10 mouse cellular contexts compared by ENCODE assay signal in the genomic region with DNA sequence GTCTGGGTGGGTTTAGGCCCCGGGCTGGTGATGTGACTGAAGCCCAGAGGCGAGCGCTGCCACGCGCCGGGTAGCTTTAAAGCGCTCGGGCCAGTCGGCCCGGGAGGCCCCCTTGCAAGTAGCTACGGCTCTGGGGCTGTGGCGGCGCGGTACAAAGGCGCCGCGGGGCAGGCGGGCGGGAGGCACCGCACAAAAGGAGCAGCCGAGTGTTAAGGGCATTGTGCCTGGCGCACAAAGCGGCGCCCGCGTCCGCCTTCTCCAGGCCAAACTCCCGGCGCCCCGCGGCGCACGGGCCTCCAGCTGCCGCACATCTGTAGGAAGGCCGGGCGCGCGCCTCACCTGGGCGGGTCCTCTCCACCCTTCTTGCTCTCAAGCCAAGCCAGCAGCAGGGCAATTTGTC. TPM values are rescaled to one million over a fixed set of nuclear protein-coding genes. Genes with fewer than 3 reads are reported as not detected.
DNase-seq lines count a peak whose midpoint lies in the region; ATAC-seq and TF ChIP-seq lines count a peak whose summit lies in the region.
"Had no signal": no experiment of that assay in that cellular context is flagged by ENCODE, and none has a peak within 500 bp of the region (broad histone marks: within the 10 kb centered on the region; RNA-seq: fewer than 3 reads in every experiment).

No protein-coding gene starts in this region.

- H3K27me3 ChIP-seq in heart, postnatal 0 days (ENCODE audit: control insufficient read depth, insufficient read depth, low read length), result peaks cover 71% of the 10 kb centered on the region
- H3K27me3 ChIP-seq in heart, adult 2 months (ENCODE audit: control insufficient read depth, insufficient read depth, low read length), result peaks cover 13% of the 10 kb centered on the region; the same call in 1 of the 2 replicates
- H3K27me3 ChIP-seq in embryonic facial prominence, embryonic 11.5 days (ENCODE audit: control insufficient read depth, insufficient read depth, low read length), result peaks cover 73% of the 10 kb centered on the region
- H3K27me3 ChIP-seq in intestine, embryonic 15.5 days (replicated peaks), result peaks cover 78% of the 10 kb centered on the region
- peaks cover 47% of the 10 kb centered on the region for H3K27me3 ChIP-seq in neural tube, embryonic 14.5 days (ENCODE audit: control insufficient read depth, insufficient read depth, low read length)

- TF ChIP-seq EP300 in heart, postnatal 0 days (IDR thresholded peaks at IDR 0.05; ENCODE audit: low read depth), result no peak
- no peak for TF ChIP-seq EP300 in heart, adult 2 months (IDR thresholded peaks at IDR 0.05; ENCODE audit: insufficient read depth, low read depth, low read length)

- no peak overlapping the region for H3K27ac ChIP-seq in heart, postnatal 0 days (ENCODE audit: low read depth)
- H3K27ac ChIP-seq in heart, adult 2 months, result no peak overlapping the region
- H3K27ac ChIP-seq in embryonic facial prominence, embryonic 11.5 days (replicated peaks; ENCODE audit: low read depth, low read length), result no peak overlapping the region
- no peak overlapping the region for H3K27ac ChIP-seq in intestine, embryonic 15.5 days
- H3K27ac ChIP-seq in neural tube, embryonic 14.5 days (ENCODE audit: low read depth, low read length), result no peak overlapping the region

- H3K4me1 ChIP-seq in heart, postnatal 0 days (ENCODE audit: control insufficient read depth, insufficient read depth), result 0 out of 2 replicates have a peak, but pooled peaks cover 4% of the 10 kb centered on the region
- peaks cover 1% of the 10 kb centered on the region; the same call in 1 of the 2 replicates for H3K4me1 ChIP-seq in heart, adult 2 months (ENCODE audit: control insufficient read depth, insufficient read depth, low read length)
- H3K4me1 ChIP-seq in embryonic facial prominence, embryonic 11.5 days (ENCODE audit: control insufficient read depth, insufficient read depth, low read length), result no peaks in the 10 kb centered on the region
- H3K4me1 ChIP-seq in intestine, embryonic 15.5 days (replicated peaks), result peaks cover 30% of the 10 kb centered on the region; the same call in 1 of the 2 replicates
- H3K4me1 ChIP-seq in neural tube, embryonic 14.5 days (ENCODE audit: control insufficient read depth, insufficient read depth, low read length), result peaks cover 30% of the 10 kb centered on the region

- no peak for TF ChIP-seq CTCF in heart, postnatal 0 days (IDR thresholded peaks at IDR 0.05; ENCODE audit: low read depth)
- no peak for TF ChIP-seq CTCF in heart, adult 2 months (IDR thresholded peaks at IDR 0.05)

- H3K9me3 ChIP-seq in heart, postnatal 0 days (replicated peaks; ENCODE audit: control insufficient read depth, low read length), result no peaks in the 10 kb centered on the region
- H3K9me3 ChIP-seq in embryonic facial prominence, embryonic 11.5 days (replicated peaks; ENCODE audit: control insufficient read depth, low read length), result no peaks in the 10 kb centered on the region
- no peaks in the 10 kb centered on the region for H3K9me3 ChIP-seq in intestine, embryonic 15.5 days
- no peaks in the 10 kb centered on the region for H3K9me3 ChIP-seq in neural tube, embryonic 14.5 days (ENCODE audit: control insufficient read depth, low read length)

- ATAC-seq in heart, postnatal 0 days (ENCODE audit: insufficient read depth, low read depth), result no peak
- ATAC-seq in embryonic facial prominence, embryonic 11.5 days (replicated peaks; ENCODE audit: insufficient number of reproducible peaks, low FRiP score, low TSS enrichment, low read depth), result 0 out of 2 replicates have a peak, but pooled peaks have one; percentile 27
- no peak for ATAC-seq in intestine, embryonic 15.5 days
- no peak for ATAC-seq in neural tube, embryonic 14.5 days (ENCODE audit: low read depth)

- 1% methylated on average over 33 of the region's 39 CpGs for WGBS in heart, postnatal 0 days
- 4% methylated on average over 39 of the region's 39 CpGs for WGBS in heart, adult 2 months
- under 1% methylated on average over 38 of the region's 39 CpGs for WGBS in embryonic facial prominence, embryonic 11.5 days
- under 1% methylated on average over 39 of the region's 39 CpGs for WGBS in intestine, embryonic 15.5 days
- WGBS in neural tube, embryonic 14.5 days, result under 1% methylated on average over 34 of the region's 39 CpGs

- DNase-seq in heart, postnatal 0 days (ENCODE audit: low spot score), result no peak
- DNase-seq in heart, adult 2 months, result no peak
- DNase-seq in embryonic facial prominence, embryonic 11.5 days (ENCODE audit: low spot score), result peak; percentile 35
- no peak for DNase-seq in adrenal gland, postnatal 4 days (ENCODE audit: low spot score in 2 of 2)
- DNase-seq in frontal cortex, adult 2 months (ENCODE audit: extremely low spot score in 1 of 2, low spot score in 1 of 2), result no peak
- no peak for DNase-seq in cerebellum, postnatal 14 days

- intact Hi-C loops in heart, adult 2 months (cut with DNase I), result loop anchor here (10.0 kb wide), 1 partner anchor 266 kb away; a partner anchor contains a TSS

- TF ChIP-seq POLR2A in heart, adult 2 months (IDR thresholded peaks at IDR 0.05; ENCODE audit: insufficient read depth, low read depth, low read length), result no peak

- H3K4me2 ChIP-seq in heart, postnatal 0 days (ENCODE audit: low read depth, low read length), result 0 out of 2 replicates have a peak overlapping the region, but pooled peaks have one; percentile 12
- peak overlapping the region; percentile 40 for H3K4me2 ChIP-seq in embryonic facial prominence, embryonic 11.5 days (ENCODE audit: low read depth, low read length)
- H3K4me2 ChIP-seq in intestine, embryonic 15.5 days (replicated peaks), result peak overlapping the region; percentile 54
- peak overlapping the region; percentile 49 for H3K4me2 ChIP-seq in neural tube, embryonic 14.5 days (ENCODE audit: low read depth, low read length)

- no peak overlapping the region for H3K9ac ChIP-seq in heart, postnatal 0 days (replicated peaks; ENCODE audit: low read depth, low read length)
- no peak overlapping the region for H3K9ac ChIP-seq in heart, adult 2 months (ENCODE audit: low read depth, low read length)
- H3K9ac ChIP-seq in embryonic facial prominence, embryonic 11.5 days (replicated peaks; ENCODE audit: low read length), result peak overlapping the region; percentile 49
- H3K9ac ChIP-seq in intestine, embryonic 15.5 days, result no peak overlapping the region
- peak overlapping the region; percentile 37 for H3K9ac ChIP-seq in neural tube, embryonic 14.5 days (replicated peaks; ENCODE audit: low read depth, low read length)

- H3K79me2 ChIP-seq in heart, adult 2 months (replicated peaks; ENCODE audit: control insufficient read depth, insufficient read depth, low read length), result no peaks in the 10 kb centered on the region

- H3K36me3 ChIP-seq in heart, postnatal 0 days (replicated peaks; ENCODE audit: control insufficient read depth, insufficient read depth, low read length), result no peaks in the 10 kb centered on the region
- no peaks in the 10 kb centered on the region for H3K36me3 ChIP-seq in heart, adult 2 months (ENCODE audit: control insufficient read depth, insufficient read depth, low read length)
- no peaks in the 10 kb centered on the region for H3K36me3 ChIP-seq in embryonic facial prominence, embryonic 11.5 days (replicated peaks; ENCODE audit: control insufficient read depth, insufficient read depth, low read depth, low read length)
- H3K36me3 ChIP-seq in intestine, embryonic 15.5 days, result no peaks in the 10 kb centered on the region
- no peaks in the 10 kb centered on the region for H3K36me3 ChIP-seq in neural tube, embryonic 14.5 days (ENCODE audit: control insufficient read depth, insufficient read depth, low read length)

- peak overlapping the region; percentile 18; the same call in 1 of the 2 replicates for H3K4me3 ChIP-seq in heart, postnatal 0 days (ENCODE audit: low read depth, low read length)
- H3K4me3 ChIP-seq in heart, adult 2 months, result no peak overlapping the region
- H3K4me3 ChIP-seq in embryonic facial prominence, embryonic 11.5 days (ENCODE audit: low read depth, low read length), result peak overlapping the region; percentile 20
- H3K4me3 ChIP-seq in intestine, embryonic 15.5 days (replicated peaks), result peak overlapping the region; percentile 29
- H3K4me3 ChIP-seq in neural tube, embryonic 14.5 days (ENCODE audit: low read depth, low read length), result peak overlapping the region; percentile 20

RNA-seq across cellular contexts. Expression of a gene that starts 1.1 kb away (rescaled TPM):
- not detected in 2 replicates for total RNA-seq in heart, postnatal 0 days (2014; rRNA removed; ENCODE audit: low replicate concordance)
- not detected in 2 replicates for polyA plus RNA-seq in heart, postnatal 0 days (2015; fragmentation: Nextera tagmentation; extraction: Ambion mirVana)
- total RNA-seq in heart, adult 2 months (2021), result not detected
- not detected in 2 replicates for polyA plus RNA-seq in heart, adult 2 months (2012; rRNA removed)
- 0.32 and 0.65 TPM in 2 replicates for polyA plus RNA-seq in embryonic facial prominence, embryonic 11.5 days (2014; fragmentation: Nextera tagmentation; extraction: Ambion mirVana)
- not detected in 2 replicates for polyA plus RNA-seq in intestine, embryonic 15.5 days (2015; fragmentation: Nextera tagmentation; extraction: Ambion mirVana)
- polyA plus RNA-seq in neural tube, embryonic 14.5 days (2014; fragmentation: Nextera tagmentation; extraction: Ambion mirVana), result 0.36 and 0.68 TPM in 2 replicates
- not detected for total RNA-seq in adrenal gland, postnatal 4 days (2021)
- polyA plus RNA-seq in frontal cortex, adult 2 months (2012; rRNA removed), result 0.38 and 0.71 TPM in 2 replicates
- total RNA-seq: gastrocnemius, postnatal 4 days had no signal
- polyA plus RNA-seq: liver, embryonic 16.5 days had no signal

RNA-seq across cellular contexts. Expression of a gene that starts 6.6 kb away (rescaled TPM):
- 26.1 and 38.0 TPM in 2 replicates for total RNA-seq in heart, postnatal 0 days (2014; rRNA removed; ENCODE audit: low replicate concordance)
- polyA plus RNA-seq in heart, postnatal 0 days (2015; fragmentation: Nextera tagmentation; extraction: Ambion mirVana), result 12.7 and 15.0 TPM in 2 replicates
- total RNA-seq in heart, adult 2 months (2021), result 10 to 100 TPM; 26.4 to 28.2 TPM
- 17.7 and 27.2 TPM in 2 replicates for polyA plus RNA-seq in heart, adult 2 months (2012; rRNA removed)
- polyA plus RNA-seq in embryonic facial prominence, embryonic 11.5 days (2014; fragmentation: Nextera tagmentation; extraction: Ambion mirVana), result 23.4 and 24.8 TPM in 2 replicates
- 17.3 and 17.6 TPM in 2 replicates for polyA plus RNA-seq in intestine, embryonic 15.5 days (2015; fragmentation: Nextera tagmentation; extraction: Ambion mirVana)
- polyA plus RNA-seq in neural tube, embryonic 14.5 days (2014; fragmentation: Nextera tagmentation; extraction: Ambion mirVana), result 16.6 and 24.9 TPM in 2 replicates
- total RNA-seq in adrenal gland, postnatal 4 days (2021), result 10 to 100 TPM; 35.4 to 35.5 TPM
- polyA plus RNA-seq in frontal cortex, adult 2 months (2012; rRNA removed), result 32.7 and 34.2 TPM in 2 replicates

RNA-seq across cellular contexts. Expression of a gene that starts 16.4 kb away (rescaled TPM):
- total RNA-seq in heart, postnatal 0 days (2014; rRNA removed; ENCODE audit: low replicate concordance), result 50.8 and 56.4 TPM in 2 replicates
- polyA plus RNA-seq in heart, postnatal 0 days (2015; fragmentation: Nextera tagmentation; extraction: Ambion mirVana), result 5.0 TPM in 2 replicates
- total RNA-seq in heart, adult 2 months (2021), result 10 to 100 TPM in 1 of 2 experiments, 1 to 10 TPM in 1; 8.6 to 11.9 TPM
- 18.0 and 24.0 TPM in 2 replicates for polyA plus RNA-seq in heart, adult 2 months (2012; rRNA removed)
- polyA plus RNA-seq in embryonic facial prominence, embryonic 11.5 days (2014; fragmentation: Nextera tagmentation; extraction: Ambion mirVana), result 4.3 and 5.9 TPM in 2 replicates
- 7.3 and 8.1 TPM in 2 replicates for polyA plus RNA-seq in intestine, embryonic 15.5 days (2015; fragmentation: Nextera tagmentation; extraction: Ambion mirVana)
- 18.5 and 19.3 TPM in 2 replicates for polyA plus RNA-seq in neural tube, embryonic 14.5 days (2014; fragmentation: Nextera tagmentation; extraction: Ambion mirVana)
- 10 to 100 TPM; 13.9 to 15.5 TPM for total RNA-seq in adrenal gland, postnatal 4 days (2021)
- 35.4 and 43.3 TPM in 2 replicates for polyA plus RNA-seq in frontal cortex, adult 2 months (2012; rRNA removed)

RNA-seq across cellular contexts. Expression of a gene that starts 28.4 kb away (rescaled TPM):
- 171 and 226 TPM in 2 replicates for total RNA-seq in heart, postnatal 0 days (2014; rRNA removed; ENCODE audit: low replicate concordance)
- 109 and 115 TPM in 2 replicates for polyA plus RNA-seq in heart, postnatal 0 days (2015; fragmentation: Nextera tagmentation; extraction: Ambion mirVana)
- total RNA-seq in heart, adult 2 months (2021), result 10 to 100 TPM; 34.5 to 47.7 TPM
- polyA plus RNA-seq in heart, adult 2 months (2012; rRNA removed), result 155 and 167 TPM in 2 replicates
- 0.41 and 1.0 TPM in 2 replicates for polyA plus RNA-seq in embryonic facial prominence, embryonic 11.5 days (2014; fragmentation: Nextera tagmentation; extraction: Ambion mirVana)
- 2.1 and 2.5 TPM in 2 replicates for polyA plus RNA-seq in intestine, embryonic 15.5 days (2015; fragmentation: Nextera tagmentation; extraction: Ambion mirVana)
- polyA plus RNA-seq in neural tube, embryonic 14.5 days (2014; fragmentation: Nextera tagmentation; extraction: Ambion mirVana), result 5.9 and 8.4 TPM in 2 replicates
- total RNA-seq in adrenal gland, postnatal 4 days (2021), result 1 to 10 TPM; 1.2 to 1.3 TPM
- polyA plus RNA-seq in frontal cortex, adult 2 months (2012; rRNA removed), result 20.9 and 23.3 TPM in 2 replicates
- polyA plus RNA-seq: liver, embryonic 16.5 days had no signal

RNA-seq across cellular contexts. Expression of a gene that starts 35.2 kb away (rescaled TPM):
- total RNA-seq in heart, postnatal 0 days (2014; rRNA removed; ENCODE audit: low replicate concordance), result 118 and 122 TPM in 2 replicates
- 224 and 235 TPM in 2 replicates for polyA plus RNA-seq in heart, postnatal 0 days (2015; fragmentation: Nextera tagmentation; extraction: Ambion mirVana)
- total RNA-seq in heart, adult 2 months (2021), result 100 to 1,000 TPM; 242 to 276 TPM
- polyA plus RNA-seq in heart, adult 2 months (2012; rRNA removed), result 40.9 and 76.8 TPM in 2 replicates
- polyA plus RNA-seq in embryonic facial prominence, embryonic 11.5 days (2014; fragmentation: Nextera tagmentation; extraction: Ambion mirVana), result 404 and 441 TPM in 2 replicates
- 371 and 424 TPM in 2 replicates for polyA plus RNA-seq in intestine, embryonic 15.5 days (2015; fragmentation: Nextera tagmentation; extraction: Ambion mirVana)
- polyA plus RNA-seq in neural tube, embryonic 14.5 days (2014; fragmentation: Nextera tagmentation; extraction: Ambion mirVana), result 150 and 173 TPM in 2 replicates
- 100 to 1,000 TPM; 608 to 640 TPM for total RNA-seq in adrenal gland, postnatal 4 days (2021)
- polyA plus RNA-seq in frontal cortex, adult 2 months (2012; rRNA removed), result 192 and 232 TPM in 2 replicates

Comparison
In these comparisons a context has a peak if more than half of its experiments do, and no peak if none do; other contexts are left out.
1. H3K9ac ChIP-seq: peak in embryonic facial prominence, embryonic 11.5 days (single experiment) and neural tube, embryonic 14.5 days (single experiment); none in heart, postnatal 0 days (single experiment), heart, adult 2 months (single experiment) and intestine, embryonic 15.5 days (single experiment).
2. Peak in every context shown above with its lines, with median percentiles within 50 percentile points of each other: H3K4me2 ChIP-seq.